Mouse (Mus musculus) CH12.LX (cell line): Measurements from ENCODE around the gene Gm16253. TPM values are rescaled to one million over a fixed set of nuclear protein-coding genes. Genes with fewer than 3 reads are reported as not detected.

Source experiments
- DNase-seq: peaks from one replicate; pipeline ENCODE4 v3.0.0-alpha.2; 2013; ENCODE audit errors: extremely low read depth
- H3K27ac ChIP-seq: 2 replicates; pipeline ENCODE4 v1.5.1; 2012; ENCODE audit warnings: low read depth, mild to moderate bottlenecking, control low read depth, moderate library complexity; ENCODE audit not compliant: insufficient read depth
- H3K27me3 ChIP-seq: replicated peaks from 2 replicates; pipeline ENCODE3; 2012; ENCODE audit warnings: inconsistent platforms
- H3K36me3 ChIP-seq, 2 experiments: replicated peaks in 1 of 2; 2 replicates each; pipeline versions ENCODE3 to v1.6.1; 2012; ENCODE audit warnings: inconsistent platforms in 1 of 2, low read length in 1 of 2, mild to moderate bottlenecking in 1 of 2, mixed read lengths in 1 of 2, moderate library complexity in 1 of 2; ENCODE audit not compliant: control insufficient read depth in 1 of 2, insufficient read depth in 1 of 2
- H3K4me1 ChIP-seq, 2 experiments: 2 replicates each; pipeline ENCODE4 v1.6.1; 2012; ENCODE audit warnings: inconsistent platforms in 1 of 2, moderate library complexity in 1 of 2; ENCODE audit not compliant: insufficient read depth in 2 of 2, control insufficient read depth in 1 of 2
- H3K4me2 ChIP-seq: 2 replicates; pipeline ENCODE4 v1.6.1; 2012; ENCODE audit warnings: low read depth, mild to moderate bottlenecking, control low read depth; ENCODE audit not compliant: poor library complexity, insufficient read depth, severe bottlenecking
- H3K4me3 ChIP-seq, 3 experiments: fragments of 150-350 bp in 1 of 3; sonication (generic) in 1 of 3; replicated peaks in 1 of 3; 2 replicates each; pipeline versions ENCODE3 to v1.5.1; 2011 to 2012; ENCODE audit warnings: low read depth in 2 of 3, low read length in 2 of 3, mild to moderate bottlenecking in 2 of 3, moderate library complexity in 2 of 3, control low read depth in 1 of 3, improper control_type of control experiment in 1 of 3, inconsistent platforms in 1 of 3, mixed read lengths in 1 of 3; ENCODE audit not compliant: poor library complexity in 1 of 3
- H3K79me2 ChIP-seq: replicated peaks from 2 replicates; pipeline ENCODE4 v1.6.1; 2012; ENCODE audit warnings: mild to moderate bottlenecking, moderate library complexity; ENCODE audit not compliant: control insufficient read depth, poor library complexity, insufficient read depth, severe bottlenecking; ENCODE audit errors: extremely low read depth
- H3K9ac ChIP-seq: 2 replicates; pipeline ENCODE4 v1.6.1; 2012; ENCODE audit warnings: low read depth, mild to moderate bottlenecking, control low read depth, moderate library complexity; ENCODE audit not compliant: insufficient read depth
- H3K9me3 ChIP-seq: replicated peaks from 2 replicates; pipeline ENCODE3; 2012; ENCODE audit warnings: low read length, inconsistent platforms, mixed read lengths
- BHLHE40 ChIP-seq: IDR thresholded peaks from 2 replicates; pipeline ENCODE4 v1.6.1; 2011; ENCODE audit warnings: mild to moderate bottlenecking, low read depth, low read length, improper control_type of control experiment
- CHD1 ChIP-seq: IDR thresholded peaks from 2 replicates; pipeline ENCODE4 v1.6.1; 2012; ENCODE audit warnings: low read depth, low read length, improper control_type of control experiment, inconsistent platforms
- CHD2 ChIP-seq: IDR thresholded peaks from 2 replicates; pipeline ENCODE4 v1.6.1; 2011; ENCODE audit warnings: low read length, improper control_type of control experiment
- CTCF ChIP-seq, 2 experiments: IDR thresholded peaks in 1 of 2; conservative IDR thresholded peaks in 1 of 2; 2 replicates each; pipeline ENCODE4 v1.5.1; 2011 to 2012; ENCODE audit warnings: low read depth in 2 of 2, low read length in 2 of 2, improper control_type of control experiment in 1 of 2, inconsistent platforms in 1 of 2, mild to moderate bottlenecking in 1 of 2, moderate library complexity in 1 of 2
- E2F4 ChIP-seq: IDR thresholded peaks from 2 replicates; pipeline ENCODE4 v1.6.1; 2011; ENCODE audit warnings: low read depth, low read length, improper control_type of control experiment; ENCODE audit not compliant: insufficient replicate concordance
- ELF1 ChIP-seq: IDR thresholded peaks from 2 replicates; pipeline ENCODE4 v1.6.1; 2014; ENCODE audit warnings: low read depth, mild to moderate bottlenecking, inconsistent platforms, low read length, improper control_type of control experiment
- EP300 ChIP-seq: IDR thresholded peaks from 2 replicates; pipeline ENCODE4 v1.6.1; 2011; ENCODE audit warnings: low read length, improper control_type of control experiment
- ETS1 ChIP-seq: conservative IDR thresholded peaks from 2 replicates; pipeline ENCODE4 v1.6.1; 2012; ENCODE audit warnings: low read depth, mild to moderate bottlenecking, inconsistent platforms, low read length, improper control_type of control experiment, moderate library complexity
- HCFC1 ChIP-seq: IDR thresholded peaks from 2 replicates; pipeline ENCODE4 v1.6.1; 2012; ENCODE audit warnings: low read depth, mild to moderate bottlenecking, inconsistent platforms, low read length, improper control_type of control experiment
- IRF4 ChIP-seq: IDR thresholded peaks from 2 replicates; pipeline ENCODE4 v1.6.1; 2014; ENCODE audit warnings: low read depth, mild to moderate bottlenecking, inconsistent platforms, low read length, improper control_type of control experiment
- JUN ChIP-seq: IDR thresholded peaks from 2 replicates; pipeline ENCODE4 v1.6.1; 2011; ENCODE audit warnings: low read depth, mild to moderate bottlenecking, low read length, improper control_type of control experiment, moderate library complexity; ENCODE audit not compliant: insufficient read depth
- JUND ChIP-seq: conservative IDR thresholded peaks from 2 replicates; pipeline ENCODE4 v1.6.1; 2011; ENCODE audit warnings: low read depth, low read length, improper control_type of control experiment
- KAT2A ChIP-seq: IDR thresholded peaks from 2 replicates; pipeline ENCODE4 v1.6.1; 2012; ENCODE audit warnings: low read length, improper control_type of control experiment, inconsistent platforms; ENCODE audit not compliant: insufficient replicate concordance
- MAFK ChIP-seq: IDR thresholded peaks from 2 replicates; pipeline ENCODE4 v1.6.1; 2011; ENCODE audit warnings: low read length, improper control_type of control experiment; ENCODE audit not compliant: insufficient replicate concordance
- MAX ChIP-seq: IDR thresholded peaks from 2 replicates; pipeline ENCODE4 v1.6.1; 2011; ENCODE audit warnings: low read length, improper control_type of control experiment
- MAZ ChIP-seq: IDR thresholded peaks from 2 replicates; pipeline ENCODE4 v1.6.1; 2012; ENCODE audit warnings: low read depth, mild to moderate bottlenecking, inconsistent platforms, low read length, improper control_type of control experiment, moderate library complexity
- MEF2A ChIP-seq: IDR thresholded peaks from 2 replicates; pipeline ENCODE4 v1.6.1; 2014; ENCODE audit warnings: low read depth, mild to moderate bottlenecking, inconsistent platforms, low read length, improper control_type of control experiment, borderline replicate concordance
- MXI1 ChIP-seq: IDR thresholded peaks from 2 replicates; pipeline ENCODE4 v1.6.1; 2011; ENCODE audit warnings: mild to moderate bottlenecking, low read depth, low read length, improper control_type of control experiment
- MYC ChIP-seq: IDR thresholded peaks from 2 replicates; pipeline ENCODE4 v1.6.1; 2011; ENCODE audit warnings: low read depth, mild to moderate bottlenecking, improper control_type of control experiment, low read length
- NELFE ChIP-seq: IDR thresholded peaks from 2 replicates; pipeline ENCODE4 v1.6.1; 2011; ENCODE audit warnings: low read depth, low read length, improper control_type of control experiment
- NRF1 ChIP-seq: IDR thresholded peaks from 2 replicates; pipeline ENCODE4 v1.6.1; 2014; ENCODE audit warnings: low read depth, mild to moderate bottlenecking, inconsistent platforms, low read length, improper control_type of control experiment, moderate library complexity
- PAX5 ChIP-seq: IDR thresholded peaks from 2 replicates; pipeline ENCODE4 v1.6.1; 2012; ENCODE audit warnings: low read length, inconsistent platforms, mixed read lengths
- POLR2A ChIP-seq: IDR thresholded peaks from 2 replicates; pipeline ENCODE4 v1.6.1; 2011; ENCODE audit warnings: low read depth, mild to moderate bottlenecking, improper control_type of control experiment, low read length
- POLR2AphosphoS2 ChIP-seq: IDR thresholded peaks from 2 replicates; pipeline ENCODE4 v1.6.1; 2011; ENCODE audit warnings: low read depth, low read length, improper control_type of control experiment
- RCOR1 ChIP-seq: conservative IDR thresholded peaks from 2 replicates; pipeline ENCODE4 v1.6.1; 2012; ENCODE audit warnings: low read depth, mild to moderate bottlenecking, inconsistent platforms, low read length, improper control_type of control experiment
- SIN3A ChIP-seq: IDR thresholded peaks from 2 replicates; pipeline ENCODE4 v1.6.1; 2012; ENCODE audit warnings: low read length, improper control_type of control experiment, inconsistent platforms
- SMC3 ChIP-seq: IDR thresholded peaks from 2 replicates; pipeline ENCODE4 v1.6.1; 2011; ENCODE audit warnings: low read depth, low read length, improper control_type of control experiment
- TCF12 ChIP-seq: IDR thresholded peaks from 2 replicates; pipeline ENCODE4 v1.6.1; 2014; ENCODE audit warnings: low read depth, mild to moderate bottlenecking, inconsistent platforms, low read length, improper control_type of control experiment
- UBTF ChIP-seq: IDR thresholded peaks from 2 replicates; pipeline ENCODE4 v1.6.1; 2012; ENCODE audit warnings: low read depth, mild to moderate bottlenecking, inconsistent platforms, low read length, improper control_type of control experiment, moderate library complexity
- USF1 ChIP-seq: IDR thresholded peaks from 2 replicates; pipeline ENCODE4 v1.6.1; 2014; ENCODE audit warnings: low read depth, mild to moderate bottlenecking, inconsistent platforms, low read length, improper control_type of control experiment
- USF2 ChIP-seq: conservative IDR thresholded peaks from 2 replicates; pipeline ENCODE4 v1.6.1; 2011; ENCODE audit warnings: low read depth, low read length, improper control_type of control experiment
- ZC3H11A ChIP-seq: IDR thresholded peaks from 2 replicates; pipeline ENCODE4 v1.6.1; 2012; ENCODE audit warnings: low read depth, mild to moderate bottlenecking, inconsistent platforms, low read length, improper control_type of control experiment
- ZKSCAN1 ChIP-seq: IDR thresholded peaks from 2 replicates; pipeline ENCODE4 v1.6.1; 2012; ENCODE audit warnings: low read depth, inconsistent platforms, low read length, improper control_type of control experiment, borderline replicate concordance
- ZMIZ1 ChIP-seq: IDR thresholded peaks from 2 replicates; pipeline ENCODE4 v1.6.1; 2012; ENCODE audit warnings: low read depth, mild to moderate bottlenecking, inconsistent platforms, low read length, improper control_type of control experiment
- ZNF384 ChIP-seq: IDR thresholded peaks from 2 replicates; pipeline ENCODE4 v1.6.1; 2012; ENCODE audit warnings: low read depth, low read length, improper control_type of control experiment, inconsistent platforms
- dilution Hi-C: fragments of 300-500 bp; cut with MboI; formaldehyde crosslinking; loops from 2 replicates; pipeline ENCODE4 v1.14.3; 2020; ENCODE audit warnings: low sequenced_read_pairs; ENCODE audit not compliant: extremely low pct_unique_long_range_greater_than_20kb, extremely low pct_ligation_motif_present
- in situ Hi-C: fragments of 300-500 bp; cut with MboI; formaldehyde crosslinking; loops from 3 replicates; pipeline ENCODE4 v1.14.3; 2019; ENCODE audit warnings: low sequenced_read_pairs, low pct_ligation_motif_present, low pct_unique_long_range_greater_than_20kb, mixed read lengths
- polyA plus RNA-seq: library from polyadenylated mRNA; unstranded; fragments of >175 nt; gene quantifications from 2 replicates; pipeline ENCODE4 v1.2.1, GENCODE M21; 2012; ENCODE audit warnings: low read depth; ENCODE audit not compliant: insufficient read length
- total RNA-seq, 2 experiments: library from RNA; depleted of rRNA; stranded (reverse); fragments of 300-350 nt in 1 of 2; fragments of >200 nt in 1 of 2; gene quantifications; 2 replicates each; pipeline ENCODE4 v1.2.3; 2012 to 2014

Gm16253 gene
- total and polyA plus RNA-seq, 3 experiments: 0.46 to 0.72 TPM; not detected in 1

DNA sequence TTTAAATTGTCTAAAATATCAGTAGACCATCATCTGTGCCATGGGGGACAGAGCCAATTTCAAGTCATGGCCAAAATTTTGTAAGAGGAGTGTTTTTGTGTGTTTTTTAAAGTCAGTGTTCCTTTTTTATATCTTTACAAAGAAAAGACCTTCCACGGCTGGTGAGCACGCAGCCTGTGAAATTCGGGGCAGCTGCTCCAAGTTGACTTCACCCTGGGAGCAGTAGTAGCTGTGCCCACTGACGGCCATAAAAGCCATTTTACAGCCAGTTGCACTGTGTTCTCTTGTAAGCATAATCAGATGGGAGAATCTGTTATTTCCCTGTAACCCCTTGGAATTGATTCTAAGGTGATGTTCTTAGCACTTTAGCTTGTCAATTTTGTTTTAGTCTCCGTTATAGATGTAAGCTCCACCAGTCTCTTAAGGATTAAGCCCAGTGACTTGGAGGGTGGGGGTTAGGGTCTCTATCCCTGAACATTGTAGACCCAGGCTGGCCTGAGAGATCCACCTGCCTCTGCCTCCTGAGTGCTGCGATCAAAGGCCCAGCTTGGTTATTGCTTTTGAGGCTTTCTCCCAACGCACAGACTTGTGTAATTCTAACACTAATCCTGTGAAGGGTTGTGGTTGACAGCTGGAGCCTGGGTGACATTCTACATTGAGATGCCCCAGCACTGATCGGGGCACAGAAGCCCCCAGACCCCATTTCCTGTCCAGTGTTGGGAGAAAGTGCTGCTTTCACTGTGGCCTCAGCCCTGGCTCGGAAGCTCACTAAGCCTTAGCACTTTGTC, 15.7 kb upstream of the Gm16253 start (continued):
- TF ChIP-seq PAX5: no peak

DNA sequence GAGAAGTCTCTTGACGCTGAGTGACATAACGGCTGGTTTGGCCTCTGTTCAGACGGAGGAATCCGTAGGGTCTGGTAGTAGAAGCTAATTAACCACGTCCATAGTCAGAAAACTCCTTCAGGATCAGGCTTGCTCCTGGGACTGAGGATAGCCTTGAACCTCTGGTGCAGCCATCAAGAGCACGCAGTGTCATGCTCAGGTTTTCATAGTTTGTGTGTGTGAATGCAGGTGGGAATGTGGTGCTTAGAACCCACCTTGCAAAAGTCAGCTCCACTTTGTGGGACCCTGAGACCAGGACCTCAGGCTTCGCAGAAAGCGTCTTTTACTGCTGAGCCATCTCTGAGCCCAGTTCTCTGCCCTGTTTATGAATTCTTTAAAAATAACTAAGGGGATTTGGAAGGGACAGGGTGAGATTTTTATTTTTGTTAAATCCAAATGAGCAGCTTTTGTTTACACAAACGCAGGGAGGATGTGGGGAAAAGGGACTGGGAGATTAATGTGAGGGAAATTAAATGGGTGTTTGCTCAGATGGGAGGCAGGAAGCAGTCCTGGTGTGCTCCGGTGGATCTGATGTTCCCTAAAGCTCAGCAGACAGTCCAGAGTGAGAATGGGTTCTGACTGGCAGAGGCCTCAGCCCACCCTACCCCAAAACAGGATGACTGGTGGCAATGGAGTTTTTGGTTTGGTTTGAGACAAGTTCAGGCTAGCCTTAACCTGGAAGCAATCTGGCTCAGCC, 14.7 kb upstream of the Gm16253 start:
- no peak overlapping the region; the same call in 1 of the 2 replicates for H3K9ac ChIP-seq
- peak overlapping the region; percentile 97; the same call in 1 of the 2 replicates for H3K4me2 ChIP-seq
- in situ Hi-C loops (no loop called here), dilution Hi-C loops (no loop called here)
- H3K27ac ChIP-seq: peak overlapping the region; percentile 53
- peaks cover 41% of the 10 kb centered on the region for H3K79me2 ChIP-seq
- peak overlapping the region in 1 of 3 experiments; percentile 17 for H3K4me3 ChIP-seq
- DNase-seq: peak; percentile 44
- peaks cover 8 to 55% of the 10 kb centered on the region in 2 experiments for H3K4me1 ChIP-seq
- H3K9me3 ChIP-seq: no peaks in the 10 kb centered on the region
- peaks cover 28 to 30% of the 10 kb centered on the region in 2 experiments for H3K36me3 ChIP-seq
- no peaks in the 10 kb centered on the region for H3K27me3 ChIP-seq
- no peak for TF ChIP-seq USF1
- TF ChIP-seq ZKSCAN1: no peak
- TF ChIP-seq HCFC1: no peak
- no peak for TF ChIP-seq MYC
- TF ChIP-seq NELFE: no peak
- TF ChIP-seq IRF4: 0 out of 2 replicates have a peak, but pooled peaks have one; percentile 15
- TF ChIP-seq ELF1: no peak
- TF ChIP-seq UBTF: no peak
- TF ChIP-seq CHD2: 0 out of 2 replicates have a peak, but pooled peaks have one; percentile 6
- TF ChIP-seq MEF2A: no peak; the same call in 1 of the 2 replicates
- TF ChIP-seq ETS1: no peak
- TF ChIP-seq ZMIZ1: peak; percentile 77
- TF ChIP-seq SMC3: no peak
- peak; percentile 43; the same call in 1 of the 2 replicates for TF ChIP-seq POLR2A
- TF ChIP-seq CTCF (conservative IDR thresholded peaks at IDR 0.05 in 1 of 2, IDR thresholded peaks at IDR 0.05 in 1 of 2; ENCODE audit: low read depth in 2 of 2, low read length in 2 of 2): no peak
- TF ChIP-seq TCF12: no peak
- TF ChIP-seq NRF1: no peak
- peak; percentile 86 for TF ChIP-seq CHD1
- peak; percentile 55; the same call in 1 of the 2 replicates for TF ChIP-seq SIN3A
- TF ChIP-seq EP300: no peak
- TF ChIP-seq POLR2AphosphoS2: peak; percentile 97
- TF ChIP-seq KAT2A: no peak
- no peak for TF ChIP-seq ZNF384
- no peak for TF ChIP-seq MAFK
- TF ChIP-seq JUND: no peak
- no peak for TF ChIP-seq MAX
- no peak for TF ChIP-seq BHLHE40
- TF ChIP-seq E2F4: no peak
- TF ChIP-seq USF2: no peak
- no peak for TF ChIP-seq ZC3H11A
- no peak for TF ChIP-seq JUN
- TF ChIP-seq RCOR1: 0 out of 2 replicates have a peak, but pooled peaks have one; percentile 28
- no peak for TF ChIP-seq MAZ
- TF ChIP-seq PAX5: no peak
- no peak for TF ChIP-seq MXI1
